Mouse (Mus musculus) spleen, adult 18-20 months (tissue): ENCODE results near the gene Nuak1.

ENCODE experiments used
- DNase-seq, 2 experiments: peaks; one replicate each; pipeline ENCODE4 v3.0.0; 2022; ENCODE audit warnings: mixed read lengths in 2 of 2

The Nuak1 gene

GRCm38 (mm10) chr10:84324018-84324417 is 116.4 kb downstream of the Nuak1 start:
- DNase-seq: no peak
